Comparison of ENCODE assay signal across 23 mouse cellular contexts in genomic region chr2:75119599-75119998, GRCm38 (mm10).
"Had no signal": no experiment of that assay in that cellular context is flagged by ENCODE, and none has a peak within 500 bp of the region (broad histone marks: within the 10 kb centered on the region; RNA-seq: fewer than 3 reads in every experiment).

No protein-coding gene starts in this region.

- ATAC-seq: hindbrain, postnatal 0 days; intestine, embryonic 16.5 days had no signal

- H3K4me2 ChIP-seq: heart, embryonic 12.5 days; hindbrain, embryonic 13.5 days; hindbrain, embryonic 15.5 days; limb, embryonic 12.5 days; liver, embryonic 11.5 days; liver, embryonic 13.5 days; liver, embryonic 15.5 days had no signal

- H3K27ac ChIP-seq: heart, embryonic 10.5 days; hindbrain, embryonic 13.5 days; hindbrain, embryonic 15.5 days; hindbrain, postnatal 0 days; layer of hippocampus, adult 2 months; left cerebral cortex, adult 2 months; limb, embryonic 10.5 days; limb, embryonic 12.5 days; liver, embryonic 13.5 days; liver, embryonic 15.5 days had no signal

- H3K36me3 ChIP-seq: heart, embryonic 10.5 days; heart, embryonic 12.5 days; hindbrain, embryonic 13.5 days; hindbrain, embryonic 15.5 days; limb, embryonic 10.5 days; limb, embryonic 12.5 days; liver, embryonic 13.5 days; liver, embryonic 15.5 days had no signal

- H3K9me3 ChIP-seq: heart, embryonic 10.5 days; heart, embryonic 12.5 days; hindbrain, embryonic 13.5 days; hindbrain, embryonic 15.5 days; limb, embryonic 10.5 days; limb, embryonic 12.5 days; liver, embryonic 13.5 days; liver, embryonic 15.5 days had no signal

- DNase-seq: gastrocnemius, postnatal 14 days; gastrocnemius, postnatal 36 days; heart, adult 18-20 months; heart, postnatal 10 days; kidney, adult 18-20 months; kidney, adult 8-10 months; kidney, postnatal 10 days; kidney, postnatal 25 days; kidney, postnatal 4 days; liver; liver, embryonic 13.5 days had no signal

- H3K9ac ChIP-seq: heart, embryonic 12.5 days; hindbrain, embryonic 13.5 days; hindbrain, embryonic 15.5 days; limb, embryonic 12.5 days; liver, embryonic 13.5 days; liver, embryonic 15.5 days had no signal

- H3K4me1 ChIP-seq: heart, embryonic 10.5 days; heart, embryonic 12.5 days; limb, embryonic 12.5 days; liver, embryonic 13.5 days; liver, embryonic 15.5 days had no signal

- H3K4me3 ChIP-seq: heart, embryonic 10.5 days; heart, embryonic 12.5 days; hindbrain, embryonic 13.5 days; hindbrain, embryonic 15.5 days; layer of hippocampus, adult 2 months; left cerebral cortex, adult 2 months; limb, embryonic 10.5 days; limb, embryonic 12.5 days; liver, embryonic 13.5 days; liver, embryonic 15.5 days had no signal

- H3K27me3 ChIP-seq: hindbrain, embryonic 15.5 days; liver, embryonic 13.5 days; liver, embryonic 15.5 days had no signal
